Mouse (Mus musculus): Measurements from ENCODE around the gene Rbpms2.
A peak's percentile ranks its signal among the peaks of the same experiment; 100 is the strongest.

GRCm38 (mm10) chr9:65666042-65666441, 36.6 kb downstream of the Rbpms2 start:
- peak; percentile 24; the same call in 1 of the 2 replicates for TF ChIP-seq EP300 (IDR thresholded peaks at IDR 0.05)
- peak; percentile 93 for TF ChIP-seq CTCF (IDR thresholded peaks at IDR 0.05)

Measured in lung, postnatal 0 days (tissue).